Mouse (Mus musculus): ENCODE results near the gene Il2. TPM values are rescaled to one million over a fixed set of nuclear protein-coding genes. Genes with fewer than 3 reads are reported as not detected.
A peak's percentile ranks its signal among the peaks of the same experiment; 100 is the strongest.

The Il2 gene
- polyA plus RNA-seq, 1 experiment from 2014 or later = 0.32 TPM

DNA sequence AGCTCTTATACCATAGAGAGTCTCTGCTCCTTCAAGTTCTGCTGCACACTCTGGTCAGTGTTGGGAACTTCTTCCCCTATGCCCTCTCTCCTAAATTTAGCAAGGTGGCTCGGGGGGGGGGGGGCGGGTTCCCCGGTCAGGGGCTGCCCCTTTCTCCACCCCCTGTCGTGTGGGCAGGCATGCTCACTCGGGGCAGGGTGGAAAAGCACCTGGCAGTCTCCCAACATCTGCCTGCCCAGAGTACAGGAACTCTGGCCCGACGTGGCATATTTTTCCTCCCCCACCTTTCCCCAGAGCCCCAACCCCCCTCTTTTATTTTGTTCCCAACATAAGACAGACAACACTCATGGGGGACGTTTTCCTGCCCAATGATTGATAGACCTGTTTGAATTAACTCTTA, 20.6 kb upstream of the Il2 start:
- Histone ChIP-seq H3K4me2 (peak overlapping the region; percentile 55), H3K27ac (ENCODE audit: poor library complexity, severe bottlenecking) (no peak overlapping the region), H3K4me3 (no peak overlapping the region), H3K4me1 (replicated peaks) (peaks cover 14% of the 10 kb centered on the region), H3K9me3 (replicated peaks) (no peaks in the 10 kb centered on the region), H3K9ac (no peak overlapping the region), H3K36me3 (no peaks in the 10 kb centered on the region), H3K27me3 (replicated peaks) (no peaks in the 10 kb centered on the region)
- no peak for ATAC-seq (ENCODE audit: insufficient number of reproducible peaks, low FRiP score)
- WGBS = 20% methylated on average over 8 of the region's 8 CpGs

GRCm38 (mm10) chr3:37144979-37145378, 19.2 kb upstream of the Il2 start:
- Histone ChIP-seq H3K4me1 (replicated peaks) (peaks cover 14% of the 10 kb centered on the region), H3K27ac (ENCODE audit: poor library complexity, severe bottlenecking) (no peak overlapping the region), H3K9ac (no peak overlapping the region), H3K36me3 (no peaks in the 10 kb centered on the region), H3K4me2 (no peak overlapping the region), H3K4me3 (no peak overlapping the region), H3K9me3 (replicated peaks) (no peaks in the 10 kb centered on the region), H3K27me3 (replicated peaks) (no peaks in the 10 kb centered on the region)
- 39% methylated on average over 1 of the region's 1 CpGs for WGBS
- ATAC-seq (ENCODE audit: insufficient number of reproducible peaks, low FRiP score) = no peak

DNA sequence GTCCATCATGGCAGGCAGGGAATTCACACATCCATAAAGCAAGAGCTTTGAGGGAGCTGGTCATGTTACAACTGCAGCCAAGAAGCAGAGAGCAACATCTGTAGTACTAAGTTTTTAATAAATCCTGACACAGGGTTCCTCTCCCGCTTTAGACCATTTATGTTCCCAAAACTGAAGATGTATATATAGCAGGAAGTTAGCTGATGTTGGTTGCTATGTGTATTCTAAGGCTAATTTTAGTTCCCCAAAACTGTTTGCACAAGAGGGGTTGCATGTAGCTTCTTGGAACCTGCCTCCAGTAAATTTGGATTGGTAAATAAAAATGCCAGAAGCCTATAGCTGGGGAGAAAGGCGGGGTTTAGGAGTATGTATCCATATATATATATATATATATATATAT, 16.1 kb upstream of the Il2 start:
- Histone ChIP-seq H3K36me3 (no peaks in the 10 kb centered on the region), H3K4me1 (replicated peaks) (peaks cover 11% of the 10 kb centered on the region), H3K9me3 (replicated peaks) (no peaks in the 10 kb centered on the region), H3K27ac (ENCODE audit: poor library complexity, severe bottlenecking) (no peak overlapping the region), H3K9ac (no peak overlapping the region), H3K27me3 (replicated peaks) (no peaks in the 10 kb centered on the region), H3K4me3 (no peak overlapping the region), H3K4me2 (no peak overlapping the region)
- 78% methylated on average over 2 of the region's 2 CpGs for WGBS
- no peak for ATAC-seq (ENCODE audit: insufficient number of reproducible peaks, low FRiP score)

DNA sequence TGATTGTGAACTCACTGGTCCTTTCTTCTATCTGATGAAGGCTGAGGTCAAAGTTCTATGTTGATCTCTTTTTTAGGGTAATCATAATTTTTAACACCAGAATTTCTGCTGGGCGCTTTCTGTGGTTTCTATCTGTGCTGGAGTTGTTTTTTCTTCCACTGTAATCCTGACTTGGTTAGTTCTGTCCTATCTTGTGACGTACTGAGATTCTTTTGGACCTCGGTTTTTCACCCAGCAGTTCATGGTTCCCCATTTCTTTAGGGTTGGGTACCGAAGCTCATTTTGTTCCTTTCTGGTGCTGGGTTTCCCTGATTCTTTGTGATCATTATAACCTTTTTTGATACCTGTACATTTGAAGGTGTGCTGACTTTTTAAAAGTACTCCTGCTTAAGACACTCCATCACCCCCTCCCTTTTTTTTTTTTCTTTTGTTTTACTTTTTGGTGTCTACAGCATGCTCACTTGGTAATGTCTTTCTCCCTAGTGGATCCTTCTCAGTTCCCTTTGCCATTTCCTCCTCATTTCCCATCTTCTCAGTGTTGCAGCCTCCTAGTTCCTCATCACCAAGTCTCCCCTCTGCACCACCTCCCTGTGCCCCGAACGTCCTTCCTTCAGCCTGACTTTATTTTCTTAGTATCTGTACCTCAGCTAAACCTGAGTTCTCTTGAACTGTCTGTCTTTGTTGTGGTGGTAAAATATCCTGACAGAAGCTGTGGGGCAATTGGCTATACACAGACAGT, 14.6 kb upstream of the Il2 start:
- Histone ChIP-seq H3K27me3 (replicated peaks) (no peaks in the 10 kb centered on the region), H3K4me1 (replicated peaks) (no peaks in the 10 kb centered on the region), H3K4me3 (no peak overlapping the region), H3K9ac (no peak overlapping the region), H3K27ac (ENCODE audit: poor library complexity, severe bottlenecking) (no peak overlapping the region), H3K36me3 (no peaks in the 10 kb centered on the region), H3K9me3 (replicated peaks) (no peaks in the 10 kb centered on the region), H3K4me2 (no peak overlapping the region)
- WGBS = 85% methylated on average over 6 of the region's 6 CpGs
- ATAC-seq (ENCODE audit: insufficient number of reproducible peaks, low FRiP score) = no peak

DNA sequence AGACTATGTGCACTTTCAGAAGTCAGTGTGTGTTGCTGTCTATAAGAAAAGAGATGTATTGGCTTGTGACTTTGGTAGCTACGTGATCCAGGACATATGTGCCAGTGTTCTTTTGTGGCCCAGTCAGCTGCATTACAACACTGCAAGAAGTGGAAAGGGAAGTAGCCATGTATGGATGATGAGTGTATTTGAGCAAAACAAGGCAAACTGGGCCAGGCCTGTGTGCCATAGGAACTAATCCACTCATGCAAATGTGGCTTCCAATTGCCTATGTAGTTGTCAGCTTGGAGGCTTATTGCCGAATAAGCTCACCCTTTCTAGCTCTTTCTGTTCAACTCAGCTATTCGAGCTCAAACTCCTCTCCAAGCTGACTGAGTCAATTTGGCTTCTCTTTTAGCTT, 13.4 kb upstream of the Il2 start:
- ATAC-seq (ENCODE audit: insufficient number of reproducible peaks, low FRiP score) = no peak
- Histone ChIP-seq H3K9ac (no peak overlapping the region), H3K4me1 (replicated peaks) (no peaks in the 10 kb centered on the region), H3K36me3 (no peaks in the 10 kb centered on the region), H3K27me3 (replicated peaks) (no peaks in the 10 kb centered on the region), H3K4me3 (no peak overlapping the region), H3K9me3 (replicated peaks) (no peaks in the 10 kb centered on the region), H3K4me2 (no peak overlapping the region), H3K27ac (ENCODE audit: poor library complexity, severe bottlenecking) (no peak overlapping the region)
- WGBS = 72% methylated on average over 3 of the region's 3 CpGs

- H3K36me3 ChIP-seq = no peaks in the 10 kb centered on the region
- H3K4me3 ChIP-seq = no peak overlapping the region
- 53% methylated on average over 4 of the region's 4 CpGs for WGBS
- H3K9me3 ChIP-seq (replicated peaks) = no peaks in the 10 kb centered on the region
- H3K27me3 ChIP-seq (replicated peaks) = no peaks in the 10 kb centered on the region
- ATAC-seq (ENCODE audit: insufficient number of reproducible peaks, low FRiP score) = no peak
- no peak overlapping the region for H3K4me2 ChIP-seq
- H3K27ac ChIP-seq (ENCODE audit: poor library complexity, severe bottlenecking) = no peak overlapping the region
- no peaks in the 10 kb centered on the region for H3K4me1 ChIP-seq (replicated peaks)
- H3K9ac ChIP-seq = no peak overlapping the region
Observed at GRCm38 (mm10) chr3:37137231-37137630, 11.5 kb upstream of the Il2 start.

DNA sequence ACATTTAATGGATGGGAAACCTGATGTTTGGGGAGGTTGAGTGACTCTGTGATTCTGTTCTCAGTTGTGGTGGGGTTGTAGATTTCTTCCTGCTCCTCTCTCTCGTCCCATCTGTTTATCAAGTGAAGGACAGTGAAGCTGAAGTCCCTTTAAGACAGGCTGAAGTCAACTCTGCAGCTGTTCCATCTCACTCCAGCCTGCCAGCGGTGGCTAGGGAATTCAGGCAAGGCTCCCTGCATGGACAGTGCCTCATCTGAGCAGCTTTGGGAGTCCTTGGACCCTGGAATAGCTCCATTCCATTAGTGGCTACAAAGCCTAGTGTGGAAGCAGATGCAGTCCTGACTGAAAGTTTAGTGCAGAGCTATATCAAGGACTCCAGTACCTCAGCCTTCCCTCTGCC, 3.3 kb upstream of the Il2 start:
- peaks cover 6% of the 10 kb centered on the region for H3K4me1 ChIP-seq (replicated peaks)
- no peaks in the 10 kb centered on the region; the same call in 1 of the 2 replicates for H3K27me3 ChIP-seq (replicated peaks)
- no peak overlapping the region for H3K4me3 ChIP-seq
- ATAC-seq (ENCODE audit: insufficient number of reproducible peaks, low FRiP score) = no peak
- 50% methylated on average over 2 of the region's 2 CpGs for WGBS
- no peak overlapping the region for H3K27ac ChIP-seq (ENCODE audit: poor library complexity, severe bottlenecking)
- H3K9me3 ChIP-seq (replicated peaks) = no peaks in the 10 kb centered on the region
- no peak overlapping the region for H3K9ac ChIP-seq
- H3K4me2 ChIP-seq = no peak overlapping the region
- no peaks in the 10 kb centered on the region for H3K36me3 ChIP-seq

GRCm38 (mm10) chr3:37128269-37128668, 2.5 kb upstream of the Il2 start:
- no peaks in the 10 kb centered on the region for H3K9me3 ChIP-seq (replicated peaks)
- H3K9ac ChIP-seq = no peak overlapping the region
- H3K27ac ChIP-seq (ENCODE audit: poor library complexity, severe bottlenecking) = no peak overlapping the region
- ATAC-seq (ENCODE audit: insufficient number of reproducible peaks, low FRiP score) = no peak
- H3K4me2 ChIP-seq = no peak overlapping the region
- no peaks in the 10 kb centered on the region; the same call in 1 of the 2 replicates for H3K27me3 ChIP-seq (replicated peaks)
- H3K4me3 ChIP-seq = no peak overlapping the region
- peaks cover 6% of the 10 kb centered on the region for H3K4me1 ChIP-seq (replicated peaks)
- H3K36me3 ChIP-seq = no peaks in the 10 kb centered on the region
- 50% methylated on average over 4 of the region's 4 CpGs for WGBS

DNA sequence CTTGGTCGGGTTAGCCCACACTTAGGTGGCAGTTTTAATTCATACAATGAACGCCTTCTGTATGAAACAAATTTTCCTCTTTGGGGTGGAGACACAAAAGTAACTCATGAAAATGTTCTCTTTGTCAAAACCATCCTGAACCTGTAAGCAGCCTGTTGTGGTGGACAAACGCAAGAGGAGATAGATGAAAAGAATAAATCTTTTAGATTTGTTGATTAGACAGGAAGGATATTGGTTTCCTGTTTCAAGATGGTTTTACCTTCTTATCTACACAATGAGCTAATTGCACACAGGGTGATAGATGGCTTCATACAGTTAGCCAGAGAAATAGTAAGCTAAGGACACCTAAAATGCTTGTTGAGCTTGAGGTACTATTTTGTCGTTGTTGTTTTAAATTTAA, 403 bp upstream of the Il2 start:
- H3K27ac ChIP-seq (ENCODE audit: poor library complexity, severe bottlenecking) = no peak overlapping the region
- ATAC-seq (ENCODE audit: insufficient number of reproducible peaks, low FRiP score) = no peak
- 65% methylated on average over 4 of the region's 4 CpGs for WGBS

GRCm38 (mm10) chr3:37090721-37091120, 35.0 kb downstream of the Il2 start:
- no peaks in the 10 kb centered on the region for H3K9me3 ChIP-seq (replicated peaks)
- H3K4me3 ChIP-seq = no peak overlapping the region
- no peaks in the 10 kb centered on the region for H3K27me3 ChIP-seq (replicated peaks)
- H3K4me2 ChIP-seq = no peak overlapping the region
- H3K9ac ChIP-seq = no peak overlapping the region
- H3K27ac ChIP-seq (ENCODE audit: poor library complexity, severe bottlenecking) = no peak overlapping the region
- H3K4me1 ChIP-seq (replicated peaks) = no peaks in the 10 kb centered on the region
- no peaks in the 10 kb centered on the region for H3K36me3 ChIP-seq
- no peak for ATAC-seq (ENCODE audit: insufficient number of reproducible peaks, low FRiP score)

More for the DNA sequence above, 403 bp upstream of the Il2 start:
- Histone ChIP-seq H3K4me1 (replicated peaks) (peaks cover 6% of the 10 kb centered on the region), H3K36me3 (no peaks in the 10 kb centered on the region), H3K9ac (no peak overlapping the region), H3K4me3 (no peak overlapping the region), H3K4me2 (no peak overlapping the region), H3K9me3 (replicated peaks) (no peaks in the 10 kb centered on the region), H3K27me3 (replicated peaks) (no peaks in the 10 kb centered on the region; the same call in 1 of the 2 replicates)

GRCm38 (mm10) chr3:37084860-37085259, 40.9 kb downstream of the Il2 start:
- Histone ChIP-seq H3K36me3 (no peaks in the 10 kb centered on the region), H3K4me3 (no peak overlapping the region), H3K4me1 (replicated peaks) (no peaks in the 10 kb centered on the region), H3K9me3 (replicated peaks) (no peaks in the 10 kb centered on the region), H3K27me3 (replicated peaks) (no peaks in the 10 kb centered on the region), H3K4me2 (no peak overlapping the region), H3K27ac (ENCODE audit: poor library complexity, severe bottlenecking) (no peak overlapping the region), H3K9ac (no peak overlapping the region)
- no peak for ATAC-seq (ENCODE audit: insufficient number of reproducible peaks, low FRiP score)
- 74% methylated on average over 4 of the region's 4 CpGs for WGBS

DNA sequence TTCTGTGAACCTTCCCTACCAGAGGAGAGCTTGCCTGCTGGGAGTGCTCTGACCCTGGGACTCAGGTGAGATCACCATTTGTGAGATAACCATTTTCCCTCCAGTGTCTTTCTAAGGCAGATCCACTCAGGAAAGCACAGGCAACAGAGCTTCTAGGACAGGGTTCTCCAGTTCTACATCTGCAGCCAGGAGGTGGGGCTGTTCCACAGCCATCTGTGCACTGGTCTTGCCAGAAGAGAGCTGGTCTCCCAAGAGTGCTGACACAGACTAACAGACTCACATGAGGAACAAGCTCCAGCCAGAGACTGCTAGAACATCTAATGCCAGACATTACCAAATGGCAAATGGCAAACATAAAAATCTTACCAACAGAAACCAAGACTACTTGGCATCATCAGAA, 52.5 kb downstream of the Il2 start:
- no peak overlapping the region for H3K9ac ChIP-seq
- H3K4me3 ChIP-seq = no peak overlapping the region
- H3K27ac ChIP-seq (ENCODE audit: poor library complexity, severe bottlenecking) = no peak overlapping the region
- H3K9me3 ChIP-seq (replicated peaks) = peaks cover 3% of the 10 kb centered on the region; the same call in 1 of the 2 replicates
- H3K4me1 ChIP-seq (replicated peaks) = no peaks in the 10 kb centered on the region
- H3K4me2 ChIP-seq = no peak overlapping the region
- H3K36me3 ChIP-seq = no peaks in the 10 kb centered on the region
- no peaks in the 10 kb centered on the region for H3K27me3 ChIP-seq (replicated peaks)
- ATAC-seq (ENCODE audit: insufficient number of reproducible peaks, low FRiP score) = no peak

All from heart, embryonic 12.5 days (tissue).